Mouse (Mus musculus) liver, embryonic 13.5 days (tissue): ENCODE data around the gene Aqp8. TPM values are rescaled to one million over a fixed set of nuclear protein-coding genes. Genes with fewer than 3 reads are reported as not detected.

Experiments
- ATAC-seq: fragments of 200-750 bp; cut with Nextera tagmentation; 2 replicates; pipeline ENCODE4 v1.8.0; 2017; ENCODE audit warnings: low read depth, mild to moderate bottlenecking, moderate number of reproducible peaks, moderate library complexity
- DNase-seq: peaks from one replicate; pipeline ENCODE4 v3.0.0; 2022
- H3K27ac ChIP-seq: fragments of 300-500 bp; sonication (generic); 2 replicates; pipeline ENCODE4 v1.5.1; 2015; ENCODE audit warnings: moderate library complexity, mild to moderate bottlenecking, inconsistent platforms
- H3K27me3 ChIP-seq: fragments of 300-500 bp; sonication (generic); 2 replicates; pipeline ENCODE4 v1.6.1; 2015; ENCODE audit warnings: mild to moderate bottlenecking, inconsistent platforms
- H3K36me3 ChIP-seq: fragments of 300-500 bp; sonication (generic); 2 replicates; pipeline ENCODE4 v1.6.1; 2015; ENCODE audit warnings: mild to moderate bottlenecking, inconsistent platforms
- H3K4me1 ChIP-seq: fragments of 300-500 bp; sonication (generic); replicated peaks from 2 replicates; pipeline ENCODE4 v1.6.1; 2015; ENCODE audit warnings: inconsistent platforms
- H3K4me2 ChIP-seq: fragments of 300-500 bp; sonication (generic); 2 replicates; pipeline ENCODE4 v1.6.1; 2015; ENCODE audit warnings: inconsistent platforms, mild to moderate bottlenecking, moderate library complexity
- H3K4me3 ChIP-seq: fragments of 300-500 bp; sonication (generic); replicated peaks from 2 replicates; pipeline ENCODE4 v1.5.1; 2015; ENCODE audit warnings: mild to moderate bottlenecking, inconsistent platforms
- H3K9ac ChIP-seq: fragments of 300-500 bp; sonication (generic); 2 replicates; pipeline ENCODE4 v1.6.1; 2015; ENCODE audit warnings: mild to moderate bottlenecking, inconsistent platforms
- H3K9me3 ChIP-seq: fragments of 300-500 bp; sonication (generic); replicated peaks from 2 replicates; pipeline ENCODE4 v1.6.1; 2016; ENCODE audit warnings: inconsistent platforms
- WGBS: fragments of 180-500 bp; shearing (Covaris S2); methylation state at CpG from one replicate; pipeline ENCODE4 v1.1.7; 2015; ENCODE audit not compliant: insufficient replicate concordance; 5-methylcytosine and 5-hydroxymethylcytosine counted together
- polyA plus RNA-seq: library from polyadenylated mRNA; unstranded; fragments of >200 nt; fragmentation: Nextera tagmentation; extraction: Ambion mirVana; gene quantifications from 2 replicates; pipeline ENCODE4 v1.2.1, GENCODE M21; 2015

Aqp8 gene
- 3.0 and 3.4 TPM in 2 replicates for polyA plus RNA-seq

- Histone ChIP-seq H3K4me3 (peak within 1 kb of the TSS; percentile 12; the same call in 1 of the 2 replicates), H3K9ac (peak within 1 kb of the TSS; percentile 47), H3K9me3 (no peaks in the 10 kb centered on the region), H3K4me2 (peak within 1 kb of the TSS; percentile 54), H3K36me3 (no peaks in the 10 kb centered on the region), H3K27me3 (peaks cover 3% of the 10 kb centered on the region; the same call in 1 of the 2 replicates), H3K27ac (peak within 1 kb of the TSS; percentile 87), H3K4me1 (peaks cover 73% of the 10 kb centered on the region)
- DNase-seq (peak; percentile 87), ATAC-seq (peak; percentile 87)
- WGBS, result 10% methylated on average over 9 of the region's 9 CpGs
These were observed at the start of gene Aqp8 for GRCm38 (mm10) chr7:123462070-123462501. Gene Aqp8, plus strand, starts transcription at chr7:123462291.

DNA sequence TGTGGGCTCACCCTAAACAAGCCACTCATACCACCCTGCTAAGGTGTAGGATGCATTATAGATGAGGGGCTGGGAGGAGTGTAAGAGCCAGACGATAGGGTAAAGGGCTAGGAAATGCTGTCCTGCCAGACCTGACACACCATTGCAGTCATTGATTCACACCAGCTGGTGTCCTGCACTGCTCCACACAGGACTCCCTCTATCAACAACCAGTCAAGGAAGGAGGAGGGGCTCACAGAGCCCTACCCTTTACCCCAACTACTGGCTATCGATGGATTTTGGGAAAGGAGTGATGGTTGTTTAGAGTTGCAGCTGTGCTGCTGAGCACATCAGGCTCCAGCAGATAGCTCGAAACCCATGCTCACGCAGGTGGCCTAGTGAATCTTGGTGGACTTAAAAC lies 45.3 kb upstream of the Aqp8 start:
- Histone ChIP-seq H3K4me1 (no peaks in the 10 kb centered on the region), H3K9ac (no peak overlapping the region), H3K27ac (no peak overlapping the region), H3K4me3 (no peak overlapping the region), H3K27me3 (no peaks in the 10 kb centered on the region), H3K36me3 (peaks cover 21% of the 10 kb centered on the region), H3K9me3 (no peaks in the 10 kb centered on the region), H3K4me2 (no peak overlapping the region)
- WGBS, result 78% methylated on average over 4 of the region's 4 CpGs
- peak; percentile 46; the same call in 1 of the 2 replicates for ATAC-seq
- DNase-seq, result no peak

DNA sequence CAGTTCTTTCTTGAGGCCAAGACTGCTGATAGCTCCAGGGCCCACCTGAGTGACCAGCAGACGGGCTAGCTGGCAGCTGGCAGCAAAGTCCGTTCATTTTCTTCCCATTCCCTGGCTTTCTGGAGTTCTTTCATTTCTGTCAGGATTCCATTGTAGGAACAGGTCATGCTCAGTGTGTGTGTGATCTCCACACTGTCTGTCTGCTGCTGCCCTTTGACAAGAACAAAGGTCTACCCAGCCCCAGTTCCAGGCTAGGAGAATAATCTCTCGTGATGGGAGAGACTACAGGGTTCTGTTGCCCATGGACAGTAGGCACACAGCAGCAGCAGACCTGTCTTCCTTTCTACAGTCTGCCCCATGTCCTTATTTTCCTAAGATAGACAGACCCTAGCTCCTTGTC lies 44.4 kb upstream of the Aqp8 start:
- Histone ChIP-seq H3K4me3 (no peak overlapping the region), H3K9me3 (no peaks in the 10 kb centered on the region), H3K4me2 (no peak overlapping the region), H3K27me3 (no peaks in the 10 kb centered on the region), H3K36me3 (peaks cover 25% of the 10 kb centered on the region), H3K4me1 (no peaks in the 10 kb centered on the region), H3K9ac (no peak overlapping the region), H3K27ac (no peak overlapping the region)
- 81% methylated on average over 3 of the region's 3 CpGs for WGBS
- no peak for DNase-seq
- no peak for ATAC-seq

GRCm38 (mm10) chr7:123419984-123420383 lies 42.1 kb upstream of the Aqp8 start:
- no peaks in the 10 kb centered on the region for H3K9me3 ChIP-seq
- no peak overlapping the region for H3K4me3 ChIP-seq
- WGBS, result 75% methylated on average over 4 of the region's 4 CpGs
- no peak for DNase-seq
- no peak overlapping the region for H3K27ac ChIP-seq
- peaks cover 30% of the 10 kb centered on the region for H3K36me3 ChIP-seq
- no peak overlapping the region for H3K9ac ChIP-seq
- H3K27me3 ChIP-seq, result no peaks in the 10 kb centered on the region
- ATAC-seq, result peak; percentile 23; the same call in 1 of the 2 replicates
- H3K4me1 ChIP-seq, result no peaks in the 10 kb centered on the region
- no peak overlapping the region for H3K4me2 ChIP-seq

DNA sequence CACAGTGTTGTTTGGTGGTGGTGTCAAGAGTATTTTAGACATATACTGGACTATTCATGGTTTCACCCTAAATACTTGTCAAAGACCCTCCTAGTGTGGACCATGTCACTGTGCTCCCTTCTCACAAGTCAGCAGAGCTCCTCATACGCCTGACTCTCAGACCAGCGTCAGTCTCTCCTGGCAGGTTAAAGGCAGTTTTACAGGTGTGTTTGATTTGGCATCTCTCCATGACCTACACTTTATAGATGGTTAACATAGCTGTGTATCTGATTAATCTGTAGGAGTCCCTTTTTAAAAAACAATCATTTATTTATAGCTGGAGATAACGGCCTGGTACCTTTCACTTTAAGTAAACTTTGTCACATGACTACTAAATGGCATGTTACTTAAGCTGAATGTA lies 40.1 kb upstream of the Aqp8 start:
- Histone ChIP-seq H3K36me3 (peaks cover 39% of the 10 kb centered on the region), H3K9ac (no peak overlapping the region), H3K9me3 (no peaks in the 10 kb centered on the region), H3K27ac (no peak overlapping the region), H3K4me3 (no peak overlapping the region), H3K4me1 (peaks cover 4% of the 10 kb centered on the region; the same call in 1 of the 2 replicates), H3K4me2 (no peak overlapping the region), H3K27me3 (no peaks in the 10 kb centered on the region)
- WGBS, result 89% methylated on average over 3 of the region's 3 CpGs
- no peak for ATAC-seq
- DNase-seq, result no peak

DNA sequence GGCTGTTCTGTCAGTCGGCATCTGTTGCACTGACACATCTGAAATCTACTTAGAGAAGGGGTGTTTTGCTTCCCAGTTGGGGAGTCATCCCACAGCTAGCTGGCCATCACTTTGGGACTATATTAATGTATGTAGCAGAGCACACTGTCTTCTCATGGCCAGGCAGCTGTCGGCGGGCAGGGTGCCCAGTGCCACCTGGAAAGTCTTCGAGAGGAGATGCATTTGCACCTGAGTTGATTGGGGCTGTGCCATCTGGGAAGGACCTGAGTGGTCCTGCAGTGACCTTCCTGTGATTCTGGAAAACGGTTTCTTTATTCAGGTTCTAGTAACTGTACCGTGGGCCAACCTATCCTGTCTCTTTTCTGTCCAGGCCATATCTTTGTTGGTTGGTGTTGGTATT lies 37.8 kb upstream of the Aqp8 start:
- Histone ChIP-seq H3K4me1 (peaks cover 10% of the 10 kb centered on the region; the same call in 1 of the 2 replicates), H3K9me3 (no peaks in the 10 kb centered on the region), H3K4me2 (no peak overlapping the region), H3K9ac (no peak overlapping the region), H3K36me3 (peaks cover 45% of the 10 kb centered on the region), H3K4me3 (no peak overlapping the region), H3K27me3 (no peaks in the 10 kb centered on the region), H3K27ac (no peak overlapping the region)
- DNase-seq (no peak), ATAC-seq (no peak)
- WGBS, result 77% methylated on average over 6 of the region's 6 CpGs

DNA sequence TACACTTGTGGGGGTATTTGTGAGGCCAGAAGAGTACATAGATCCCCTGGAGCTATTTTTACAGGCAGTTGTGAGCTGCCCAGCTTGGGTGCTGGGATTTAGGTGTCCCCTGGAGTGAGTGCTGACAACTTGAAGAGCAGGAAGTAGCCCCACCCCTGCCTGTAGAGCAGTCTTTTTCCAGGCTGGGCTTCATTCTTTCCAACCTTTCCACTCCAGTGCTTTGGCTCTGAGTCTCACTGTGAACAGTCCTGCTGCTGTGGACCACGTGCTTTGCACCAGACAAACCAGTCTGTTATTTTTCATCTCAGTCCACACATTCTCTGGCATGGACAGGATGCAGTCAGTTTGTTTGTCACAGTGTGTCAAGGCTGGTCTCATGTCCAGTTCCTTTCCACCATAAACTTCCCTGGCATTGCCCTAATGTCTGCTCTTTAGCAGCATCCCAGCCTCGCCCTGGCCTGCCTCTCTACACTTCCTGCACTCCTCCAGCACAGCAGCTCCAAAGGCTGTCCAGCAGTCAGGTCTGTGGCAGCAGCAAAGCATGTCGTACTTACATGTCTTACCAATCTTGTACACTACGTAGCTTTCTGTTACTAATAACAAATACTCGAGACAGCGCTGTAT lies 36.8 kb upstream of the Aqp8 start:
- H3K27me3 ChIP-seq, result no peaks in the 10 kb centered on the region
- H3K36me3 ChIP-seq, result peaks cover 45% of the 10 kb centered on the region
- WGBS, result 83% methylated on average over 6 of the region's 6 CpGs
- no peaks in the 10 kb centered on the region for H3K9me3 ChIP-seq
- no peak overlapping the region for H3K9ac ChIP-seq
- no peak overlapping the region for H3K4me2 ChIP-seq
- no peak overlapping the region for H3K4me3 ChIP-seq
- H3K27ac ChIP-seq, result no peak overlapping the region
- H3K4me1 ChIP-seq, result peaks cover 13% of the 10 kb centered on the region
- no peak for DNase-seq
- no peak for ATAC-seq

DNA sequence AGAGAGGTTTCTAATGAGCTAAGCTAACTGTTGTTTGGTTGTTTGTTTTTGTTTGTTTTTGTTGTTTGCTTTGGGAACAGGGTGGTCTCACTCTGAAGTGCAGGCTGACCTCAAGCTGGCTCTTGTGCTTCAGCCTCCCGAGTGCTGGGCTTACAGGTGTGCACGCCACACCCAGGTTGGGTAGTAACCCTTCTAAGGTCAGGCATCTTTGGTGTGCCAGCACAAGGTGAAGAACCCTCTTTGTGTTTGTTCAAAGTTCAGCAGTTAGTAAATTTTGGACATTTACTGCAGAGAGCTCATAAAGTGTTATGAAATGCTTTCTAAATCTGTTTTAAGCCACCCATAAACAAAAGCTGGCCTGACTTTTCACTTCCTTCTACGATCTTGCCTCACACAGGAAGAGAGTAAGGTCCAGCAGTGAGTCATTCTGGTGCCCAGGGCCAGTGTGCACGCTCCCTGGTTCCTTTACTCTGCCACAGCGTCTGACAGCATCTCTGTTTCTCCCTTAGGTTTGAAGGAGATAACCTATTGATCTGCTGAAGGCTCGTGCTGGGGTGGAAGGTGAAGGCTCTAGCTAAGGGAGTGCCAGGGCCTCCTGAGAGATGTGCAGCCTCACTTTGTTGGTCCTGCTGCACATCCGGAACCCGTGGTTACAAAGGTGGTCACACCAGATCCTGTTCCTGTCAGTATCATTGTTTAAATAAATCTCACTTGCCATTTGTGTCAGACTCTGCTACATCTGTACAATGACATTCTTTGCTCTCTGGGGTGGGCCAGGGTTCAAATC lies 32.3 kb upstream of the Aqp8 start:
- H3K4me1 ChIP-seq, result peaks cover 17% of the 10 kb centered on the region
- ATAC-seq (peak; percentile 42; the same call in 1 of the 2 replicates), DNase-seq (no peak)
- H3K4me3 ChIP-seq, result no peak overlapping the region
- no peaks in the 10 kb centered on the region for H3K27me3 ChIP-seq
- peaks cover 18% of the 10 kb centered on the region for H3K36me3 ChIP-seq
- no peak overlapping the region for H3K9ac ChIP-seq
- no peak overlapping the region for H3K4me2 ChIP-seq
- H3K27ac ChIP-seq, result no peak overlapping the region
- 55% methylated on average over 8 of the region's 8 CpGs for WGBS
- H3K9me3 ChIP-seq, result no peaks in the 10 kb centered on the region

DNA sequence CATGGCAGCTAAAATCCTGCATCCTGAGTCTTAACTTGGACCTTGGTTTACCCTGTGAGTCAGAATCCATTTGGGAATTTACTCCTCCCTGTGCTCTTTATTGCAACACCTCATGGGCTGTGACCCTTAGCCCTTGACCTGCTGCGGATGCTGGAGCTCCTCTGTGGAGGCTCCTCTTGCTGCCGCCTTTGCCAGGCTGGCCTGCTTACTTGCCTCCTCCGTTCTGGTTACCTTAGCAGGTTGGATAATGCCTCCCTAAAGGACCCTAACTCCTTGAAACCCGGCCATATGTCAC lies 31.7 kb upstream of the Aqp8 start:
- DNase-seq (no peak), ATAC-seq (peak; percentile 49)
- no peak overlapping the region for H3K9ac ChIP-seq
- H3K4me2 ChIP-seq, result no peak overlapping the region
- H3K27me3 ChIP-seq, result no peaks in the 10 kb centered on the region
- H3K27ac ChIP-seq, result no peak overlapping the region
- H3K9me3 ChIP-seq, result no peaks in the 10 kb centered on the region
- no peak overlapping the region for H3K4me3 ChIP-seq
- WGBS, result 82% methylated on average over 4 of the region's 4 CpGs
- H3K36me3 ChIP-seq, result peaks cover 16% of the 10 kb centered on the region
- H3K4me1 ChIP-seq, result peaks cover 17% of the 10 kb centered on the region

DNA sequence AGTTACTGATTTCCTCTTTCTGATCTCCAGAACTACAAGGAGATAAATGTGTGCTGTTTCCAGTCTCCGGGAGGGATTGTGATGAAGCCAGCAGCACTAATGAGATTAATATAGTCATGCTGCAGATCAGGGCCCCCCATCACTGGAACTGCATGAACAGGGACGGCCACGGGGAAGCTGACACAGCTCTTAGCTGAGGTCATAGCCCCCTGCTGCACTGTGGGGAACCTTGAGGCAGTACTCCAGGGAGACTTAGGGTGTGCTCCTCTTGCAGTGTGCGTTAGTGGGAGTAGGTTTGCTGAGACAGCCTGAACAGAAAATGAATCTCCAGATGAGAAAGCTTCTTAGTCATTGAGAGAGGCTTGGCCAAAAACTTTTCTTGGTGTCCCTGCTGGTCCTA lies 30.9 kb upstream of the Aqp8 start:
- no peak overlapping the region for H3K4me3 ChIP-seq
- H3K9ac ChIP-seq, result no peak overlapping the region
- H3K27ac ChIP-seq, result no peak overlapping the region
- no peak for ATAC-seq
- peaks cover 17% of the 10 kb centered on the region for H3K4me1 ChIP-seq
- H3K27me3 ChIP-seq, result no peaks in the 10 kb centered on the region
- peaks cover 8% of the 10 kb centered on the region; the same call in 1 of the 2 replicates for H3K36me3 ChIP-seq
- H3K4me2 ChIP-seq, result no peak overlapping the region
- 76% methylated on average over 4 of the region's 4 CpGs for WGBS
- DNase-seq, result no peak
- H3K9me3 ChIP-seq, result no peaks in the 10 kb centered on the region

- no peak for DNase-seq
- no peak for ATAC-seq
- Histone ChIP-seq H3K4me2 (no peak overlapping the region), H3K27me3 (no peaks in the 10 kb centered on the region), H3K4me1 (no peaks in the 10 kb centered on the region; the same call in 1 of the 2 replicates), H3K27ac (no peak overlapping the region), H3K36me3 (no peaks in the 10 kb centered on the region), H3K9ac (no peak overlapping the region), H3K9me3 (no peaks in the 10 kb centered on the region), H3K4me3 (no peak overlapping the region)
- WGBS, result 57% methylated on average over 1 of the region's 1 CpGs
These were observed 20.0 kb upstream of the Aqp8 start for GRCm38 (mm10) chr7:123442079-123442478.
